ENCODE assay signal across 8 mouse cellular contexts in genomic region chr1:91459059-91459809, GRCm38 (mm10). TPM values are rescaled to one million over a fixed set of nuclear protein-coding genes. Genes with fewer than 3 reads are reported as not detected.
A peak's percentile ranks its signal among the peaks of the same experiment; 100 is the strongest.
DNase-seq lines count a peak whose midpoint lies in the region; ATAC-seq lines count a peak whose summit lies in the region.

Gene Per2 (minus strand): TSS chr1:91459324.

- H3K4me2 ChIP-seq in hindbrain, embryonic 14.5 days (replicated peaks): peak within 1 kb of the TSS; percentile 76

- peak; percentile 100 for DNase-seq in T-cell, adult 2 months (ENCODE audit: low spot score)
- peak; percentile 100 for DNase-seq in cerebellum, postnatal 25 days
- peak; percentile 99 for DNase-seq in frontal cortex, postnatal 25 days (ENCODE audit: low spot score in 2 of 2)
- peak; percentile 100 for DNase-seq in hindbrain, embryonic 14.5 days (ENCODE audit: low spot score)
- peak; percentile 98 to 99 for DNase-seq in layer of hippocampus, postnatal 36 days
- peak; percentile 99 for DNase-seq in lung, postnatal 25 days (ENCODE audit: low spot score)
- DNase-seq in retina, adult 2 months (ENCODE audit: low read depth, low spot score): peak; percentile 99
- peak; percentile 100 for DNase-seq in thymus, postnatal 25 days

- H3K27me3 ChIP-seq in hindbrain, embryonic 14.5 days (ENCODE audit: control insufficient read depth, insufficient read depth, low read length): no peaks in the 10 kb centered on the region

- under 1% methylated on average over 91 of the region's 91 CpGs for WGBS in hindbrain, embryonic 14.5 days

- peak within 1 kb of the TSS; percentile 65 for H3K9ac ChIP-seq in hindbrain, embryonic 14.5 days

- peak within 1 kb of the TSS; percentile 75 for H3K27ac ChIP-seq in hindbrain, embryonic 14.5 days

- H3K4me1 ChIP-seq in hindbrain, embryonic 14.5 days (replicated peaks; ENCODE audit: control insufficient read depth, insufficient read depth, low read length): peaks cover 34% of the 10 kb centered on the region

- H3K4me3 ChIP-seq in hindbrain, embryonic 14.5 days (replicated peaks; ENCODE audit: low read length): peak within 1 kb of the TSS; percentile 77

- ATAC-seq in hindbrain, embryonic 14.5 days (ENCODE audit: low FRiP score): peak; percentile 97

- no peaks in the 10 kb centered on the region for H3K36me3 ChIP-seq in hindbrain, embryonic 14.5 days (replicated peaks; ENCODE audit: control insufficient read depth, insufficient read depth)

- no peaks in the 10 kb centered on the region for H3K9me3 ChIP-seq in hindbrain, embryonic 14.5 days (ENCODE audit: control insufficient read depth, low read length)

RNA-seq across cellular contexts. Expression of gene Per2, which starts in this region (rescaled TPM):
- 3.5 and 5.2 TPM in 2 replicates for polyA plus RNA-seq in hindbrain, embryonic 14.5 days (2014; fragmentation: Nextera tagmentation; extraction: Ambion mirVana)
- total RNA-seq in layer of hippocampus, postnatal 36 days (2021): 10 to 100 TPM; 26.4 to 37.3 TPM

Comparison
In these comparisons a context has a peak if more than half of its experiments do, and no peak if none do; other contexts are left out.
1. Peak in every context shown above with its lines: DNase-seq, ATAC-seq, H3K4me3 ChIP-seq and H3K27ac ChIP-seq.